Mouse (Mus musculus): ENCODE measurements around the gene Snapc4. TPM values are rescaled to one million over a fixed set of nuclear protein-coding genes. Genes with fewer than 3 reads are reported as not detected.

The Snapc4 gene
- polyA plus RNA-seq, 2 experiments = 22.7 to 53.2 TPM

DNA sequence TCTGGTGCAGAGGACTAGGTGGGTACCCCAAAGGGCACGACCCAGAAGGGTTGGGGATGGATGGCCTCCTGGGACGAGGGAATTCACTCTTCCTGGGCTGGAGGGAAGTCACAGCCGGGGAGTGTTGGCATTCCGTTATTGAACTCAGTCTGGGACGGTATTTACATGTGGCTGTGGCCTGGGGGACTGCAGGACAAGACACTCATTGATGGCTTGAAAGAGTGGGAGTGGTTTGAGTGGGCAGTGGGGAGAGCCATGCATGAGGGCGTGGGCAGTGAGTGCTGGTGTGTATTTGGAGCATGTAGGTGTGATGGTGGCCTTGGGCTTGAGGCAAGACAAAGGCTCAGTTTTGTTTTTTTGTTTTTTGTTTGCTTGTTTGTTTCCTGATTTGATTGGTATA is 49.8 kb downstream of the Snapc4 start:
- ATAC-seq (ENCODE audit: low FRiP score, low read depth) (no peak), DNase-seq (ENCODE audit: low spot score) (no peak)
- Histone ChIP-seq H3K4me1 (ENCODE audit: control insufficient read depth, insufficient read depth, low read length) (no peaks in the 10 kb centered on the region), H3K27ac (replicated peaks; ENCODE audit: low read depth, low read length) (no peak overlapping the region), H3K4me3 (replicated peaks; ENCODE audit: low read length) (no peak overlapping the region), H3K4me2 (replicated peaks; ENCODE audit: low read depth, low read length, severe bottlenecking) (no peak overlapping the region), H3K36me3 (ENCODE audit: control insufficient read depth, insufficient read depth, low read length) (peaks cover 50% of the 10 kb centered on the region), H3K27me3 (ENCODE audit: control insufficient read depth, insufficient read depth, low read length) (no peaks in the 10 kb centered on the region), H3K9ac (ENCODE audit: low read depth, low read length, severe bottlenecking) (no peak overlapping the region), H3K9me3 (ENCODE audit: control insufficient read depth, low read length) (no peaks in the 10 kb centered on the region)
- no peak for TF ChIP-seq POLR2A (IDR thresholded peaks at IDR 0.05; ENCODE audit: borderline replicate concordance, extremely low read depth, insufficient read depth, insufficient read length)
- WGBS = 76% methylated on average over 6 of the region's 6 CpGs

- Histone ChIP-seq H3K9ac (ENCODE audit: low read depth, low read length, severe bottlenecking) (no peak overlapping the region), H3K4me1 (ENCODE audit: control insufficient read depth, insufficient read depth, low read length) (no peaks in the 10 kb centered on the region), H3K9me3 (ENCODE audit: control insufficient read depth, low read length) (no peaks in the 10 kb centered on the region), H3K4me2 (replicated peaks; ENCODE audit: low read depth, low read length, severe bottlenecking) (no peak overlapping the region), H3K4me3 (replicated peaks; ENCODE audit: low read length) (no peak overlapping the region), H3K27ac (replicated peaks; ENCODE audit: low read depth, low read length) (no peak overlapping the region), H3K36me3 (ENCODE audit: control insufficient read depth, insufficient read depth, low read length) (peaks cover 57% of the 10 kb centered on the region), H3K27me3 (ENCODE audit: control insufficient read depth, insufficient read depth, low read length) (no peaks in the 10 kb centered on the region)
- no peak for DNase-seq (ENCODE audit: low spot score)
- no peak for ATAC-seq (ENCODE audit: low FRiP score, low read depth)
- WGBS = 90% methylated on average over 4 of the region's 4 CpGs
- TF ChIP-seq POLR2A (IDR thresholded peaks at IDR 0.05; ENCODE audit: borderline replicate concordance, extremely low read depth, insufficient read depth, insufficient read length) = no peak
Observed at GRCm38 (mm10) chr2:26330056-26330468, 50.4 kb downstream of the Snapc4 start.

DNA sequence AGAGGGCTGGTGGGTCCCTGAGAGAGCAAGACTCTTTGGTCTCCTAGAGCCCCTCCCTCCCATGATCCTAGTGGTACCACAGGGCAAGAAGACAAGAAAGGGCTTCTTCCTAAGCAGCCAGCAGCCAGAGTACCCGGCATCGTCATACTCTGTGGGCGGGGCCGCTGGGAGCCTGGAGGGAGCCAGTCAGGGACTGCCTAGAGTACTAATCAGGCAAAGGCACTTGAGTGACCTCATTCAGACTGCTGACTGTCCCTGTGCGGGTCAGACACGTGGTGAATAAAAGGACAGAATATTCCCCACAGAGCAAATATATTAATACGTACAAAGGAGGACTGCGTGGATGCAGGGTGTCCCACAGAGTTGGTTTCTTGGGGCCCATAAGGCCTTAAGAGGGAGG is 51.1 kb downstream of the Snapc4 start:
- ATAC-seq (ENCODE audit: low FRiP score, low read depth) (no peak), DNase-seq (ENCODE audit: low spot score) (no peak)
- H3K27ac ChIP-seq (replicated peaks; ENCODE audit: low read depth, low read length) = no peak overlapping the region
- H3K9ac ChIP-seq (ENCODE audit: low read depth, low read length, severe bottlenecking) = no peak overlapping the region
- no peak overlapping the region for H3K4me3 ChIP-seq (replicated peaks; ENCODE audit: low read length)
- no peaks in the 10 kb centered on the region for H3K4me1 ChIP-seq (ENCODE audit: control insufficient read depth, insufficient read depth, low read length)
- H3K4me2 ChIP-seq (replicated peaks; ENCODE audit: low read depth, low read length, severe bottlenecking) = no peak overlapping the region
- peaks cover 63% of the 10 kb centered on the region for H3K36me3 ChIP-seq (ENCODE audit: control insufficient read depth, insufficient read depth, low read length)
- 69% methylated on average over 8 of the region's 8 CpGs for WGBS
- no peak for TF ChIP-seq POLR2A (IDR thresholded peaks at IDR 0.05; ENCODE audit: borderline replicate concordance, extremely low read depth, insufficient read depth, insufficient read length)
- no peaks in the 10 kb centered on the region for H3K27me3 ChIP-seq (ENCODE audit: control insufficient read depth, insufficient read depth, low read length)
- H3K9me3 ChIP-seq (ENCODE audit: control insufficient read depth, low read length) = no peaks in the 10 kb centered on the region

DNA sequence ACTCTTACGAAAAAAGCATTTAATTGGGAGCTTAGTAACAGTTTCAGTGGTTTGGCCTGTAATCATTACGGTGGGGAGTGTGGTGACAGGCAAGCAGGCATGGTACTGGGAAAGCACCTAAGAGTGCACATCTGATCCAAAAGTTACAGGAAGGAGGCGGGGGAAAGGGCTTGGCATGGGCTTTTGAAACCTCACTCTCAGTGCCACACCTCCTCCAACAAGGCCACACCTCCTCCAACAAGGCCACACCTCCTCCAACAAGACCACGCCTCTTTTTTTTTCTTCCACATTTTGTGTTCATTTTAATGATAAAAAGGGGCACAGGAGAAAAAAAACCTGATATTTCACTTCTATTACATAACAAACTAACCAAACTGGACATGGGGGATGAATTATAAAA is 52.6 kb downstream of the Snapc4 start:
- no peak for DNase-seq (ENCODE audit: low spot score)
- Histone ChIP-seq H3K4me3 (replicated peaks; ENCODE audit: low read length) (no peak overlapping the region), H3K27ac (replicated peaks; ENCODE audit: low read depth, low read length) (no peak overlapping the region), H3K4me2 (replicated peaks; ENCODE audit: low read depth, low read length, severe bottlenecking) (no peak overlapping the region), H3K36me3 (ENCODE audit: control insufficient read depth, insufficient read depth, low read length) (peaks cover 78% of the 10 kb centered on the region), H3K9ac (ENCODE audit: low read depth, low read length, severe bottlenecking) (no peak overlapping the region), H3K9me3 (ENCODE audit: control insufficient read depth, low read length) (no peaks in the 10 kb centered on the region), H3K27me3 (ENCODE audit: control insufficient read depth, insufficient read depth, low read length) (no peaks in the 10 kb centered on the region), H3K4me1 (ENCODE audit: control insufficient read depth, insufficient read depth, low read length) (no peaks in the 10 kb centered on the region)
- ATAC-seq (ENCODE audit: low FRiP score, low read depth) = no peak
- 88% methylated on average over 4 of the region's 4 CpGs for WGBS
- no peak for TF ChIP-seq POLR2A (IDR thresholded peaks at IDR 0.05; ENCODE audit: borderline replicate concordance, extremely low read depth, insufficient read depth, insufficient read length)

GRCm38 (mm10) chr2:26325386-26326181 is 54.9 kb downstream of the Snapc4 start:
- Histone ChIP-seq H3K9me3 (ENCODE audit: control insufficient read depth, low read length) (no peaks in the 10 kb centered on the region), H3K27ac (replicated peaks; ENCODE audit: low read depth, low read length) (no peak overlapping the region), H3K36me3 (ENCODE audit: control insufficient read depth, insufficient read depth, low read length) (peaks cover 78% of the 10 kb centered on the region), H3K27me3 (ENCODE audit: control insufficient read depth, insufficient read depth, low read length) (no peaks in the 10 kb centered on the region), H3K4me1 (ENCODE audit: control insufficient read depth, insufficient read depth, low read length) (no peaks in the 10 kb centered on the region), H3K4me2 (replicated peaks; ENCODE audit: low read depth, low read length, severe bottlenecking) (no peak overlapping the region), H3K4me3 (replicated peaks; ENCODE audit: low read length) (no peak overlapping the region), H3K9ac (ENCODE audit: low read depth, low read length, severe bottlenecking) (no peak overlapping the region)
- 65% methylated on average over 15 of the region's 15 CpGs for WGBS
- no peak for TF ChIP-seq POLR2A (IDR thresholded peaks at IDR 0.05; ENCODE audit: borderline replicate concordance, extremely low read depth, insufficient read depth, insufficient read length)
- ATAC-seq (ENCODE audit: low FRiP score, low read depth) (peak; percentile 60; the same call in 1 of the 2 replicates), DNase-seq (ENCODE audit: low spot score) (no peak)

Measured in limb, embryonic 14.5 days (tissue).